17 mouse cellular contexts compared by ENCODE assay signal in the genomic region with DNA sequence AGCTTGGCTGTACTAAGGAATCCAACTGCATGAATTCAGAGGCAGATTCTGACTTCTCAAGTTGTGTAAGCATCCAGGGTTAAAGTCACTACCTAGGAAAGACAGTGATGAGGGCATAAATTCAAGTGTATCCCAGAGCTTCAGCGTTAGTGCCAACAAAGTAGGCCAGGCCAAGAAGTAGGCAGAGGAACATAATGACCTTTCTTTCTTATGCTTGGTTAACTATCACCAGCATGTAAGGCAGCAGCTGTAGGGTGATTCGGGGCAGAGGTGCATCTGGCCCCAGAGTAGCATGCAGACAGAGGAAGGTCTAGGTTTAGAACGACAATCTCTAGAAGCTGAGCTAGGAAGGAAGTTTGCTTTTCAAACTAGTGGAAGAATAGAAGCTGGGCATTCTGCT.
DNase-seq lines count a peak whose midpoint lies in the region; ATAC-seq lines count a peak whose summit lies in the region.
"Had no signal": no experiment of that assay in that cellular context is flagged by ENCODE, and none has a peak within 500 bp of the region (broad histone marks: within the 10 kb centered on the region; RNA-seq: fewer than 3 reads in every experiment).

No protein-coding gene starts in this region.

- H3K4me2 ChIP-seq in hindbrain, embryonic 15.5 days = no peak overlapping the region
- H3K4me2 ChIP-seq in hindbrain, embryonic 13.5 days = no peak overlapping the region
- no peak overlapping the region for H3K4me2 ChIP-seq in neural tube, embryonic 11.5 days (ENCODE audit: low read depth)
- no peak overlapping the region for H3K4me2 ChIP-seq in neural tube, embryonic 15.5 days
- H3K4me2 ChIP-seq: forebrain, embryonic 13.5 days; limb, embryonic 13.5 days; liver, embryonic 15.5 days; midbrain, embryonic 11.5 days had no signal

- H3K36me3 ChIP-seq in hindbrain, embryonic 15.5 days = no peaks in the 10 kb centered on the region
- no peaks in the 10 kb centered on the region for H3K36me3 ChIP-seq in hindbrain, embryonic 13.5 days
- no peaks in the 10 kb centered on the region for H3K36me3 ChIP-seq in neural tube, embryonic 11.5 days (ENCODE audit: control insufficient read depth, insufficient read depth, low read length)
- no peaks in the 10 kb centered on the region for H3K36me3 ChIP-seq in neural tube, embryonic 15.5 days
- H3K36me3 ChIP-seq: limb, embryonic 13.5 days; liver, embryonic 15.5 days had no signal

- H3K4me1 ChIP-seq in hindbrain, embryonic 15.5 days (replicated peaks) = 0 out of 2 replicates have a peak, but pooled peaks cover 19% of the 10 kb centered on the region
- H3K4me1 ChIP-seq in hindbrain, embryonic 13.5 days (replicated peaks) = peaks cover 7% of the 10 kb centered on the region
- no peaks in the 10 kb centered on the region for H3K4me1 ChIP-seq in neural tube, embryonic 11.5 days (ENCODE audit: control insufficient read depth, insufficient read depth, low read length)
- peaks cover 10% of the 10 kb centered on the region; the same call in 1 of the 2 replicates for H3K4me1 ChIP-seq in neural tube, embryonic 15.5 days
- H3K4me1 ChIP-seq: liver, embryonic 15.5 days had no signal

- no peaks in the 10 kb centered on the region for H3K9me3 ChIP-seq in hindbrain, embryonic 15.5 days
- no peaks in the 10 kb centered on the region for H3K9me3 ChIP-seq in hindbrain, embryonic 13.5 days
- no peaks in the 10 kb centered on the region for H3K9me3 ChIP-seq in neural tube, embryonic 11.5 days (ENCODE audit: control insufficient read depth, low read length)
- no peaks in the 10 kb centered on the region for H3K9me3 ChIP-seq in neural tube, embryonic 15.5 days (replicated peaks)
- H3K9me3 ChIP-seq: forebrain, embryonic 13.5 days; limb, embryonic 13.5 days; liver, embryonic 15.5 days had no signal

- no peak for DNase-seq in neural tube, embryonic 11.5 days (ENCODE audit: low spot score)
- DNase-seq in kidney, adult 8-10 months = peak; percentile 73 to 87
- peak; percentile 47 to 83 for DNase-seq in kidney, postnatal 25 days
- DNase-seq in spleen, postnatal 14 days (ENCODE audit: low spot score in 2 of 2) = no peak
- no peak for DNase-seq in left cerebral cortex, postnatal 36 days (ENCODE audit: low spot score in 2 of 2)
- DNase-seq: B cell, adult 2 months; cerebellum, adult 8-10 months; thymus, postnatal 36 days had no signal

- WGBS in hindbrain, embryonic 15.5 days = 48% methylated on average over 3 of the region's 3 CpGs
- 60% methylated on average over 3 of the region's 3 CpGs for WGBS in hindbrain, embryonic 13.5 days
- WGBS in neural tube, embryonic 11.5 days = 69% methylated on average over 3 of the region's 3 CpGs
- WGBS in neural tube, embryonic 15.5 days = 43% methylated on average over 3 of the region's 3 CpGs

- no peak overlapping the region for H3K9ac ChIP-seq in hindbrain, embryonic 15.5 days
- no peak overlapping the region for H3K9ac ChIP-seq in hindbrain, embryonic 13.5 days
- H3K9ac ChIP-seq in neural tube, embryonic 11.5 days (ENCODE audit: low read length) = no peak overlapping the region
- H3K9ac ChIP-seq in neural tube, embryonic 15.5 days (replicated peaks) = no peak overlapping the region
- H3K9ac ChIP-seq: forebrain, embryonic 13.5 days; limb, embryonic 13.5 days; liver, embryonic 15.5 days had no signal

- no peak overlapping the region for H3K4me3 ChIP-seq in hindbrain, embryonic 15.5 days
- no peak overlapping the region for H3K4me3 ChIP-seq in hindbrain, embryonic 13.5 days
- no peak overlapping the region for H3K4me3 ChIP-seq in neural tube, embryonic 11.5 days (ENCODE audit: low read depth, low read length)
- no peak overlapping the region for H3K4me3 ChIP-seq in neural tube, embryonic 15.5 days (replicated peaks)
- H3K4me3 ChIP-seq: forebrain, embryonic 13.5 days; limb, embryonic 13.5 days; liver, embryonic 15.5 days had no signal

- no peak for ATAC-seq in hindbrain, embryonic 15.5 days (ENCODE audit: low FRiP score, low read depth)
- no peak for ATAC-seq in hindbrain, embryonic 13.5 days (ENCODE audit: low FRiP score)
- no peak for ATAC-seq in neural tube, embryonic 11.5 days (ENCODE audit: insufficient read depth, low FRiP score, low TSS enrichment)
- no peak for ATAC-seq in neural tube, embryonic 15.5 days (ENCODE audit: low FRiP score)
- ATAC-seq: forebrain, embryonic 13.5 days; intestine, embryonic 16.5 days had no signal

- H3K27me3 ChIP-seq in hindbrain, embryonic 15.5 days = no peaks in the 10 kb centered on the region
- no peaks in the 10 kb centered on the region for H3K27me3 ChIP-seq in hindbrain, embryonic 13.5 days
- no peaks in the 10 kb centered on the region for H3K27me3 ChIP-seq in neural tube, embryonic 11.5 days (ENCODE audit: control insufficient read depth, insufficient read depth, low read length)
- no peaks in the 10 kb centered on the region for H3K27me3 ChIP-seq in neural tube, embryonic 15.5 days (replicated peaks)
- H3K27me3 ChIP-seq: forebrain, embryonic 13.5 days; limb, embryonic 13.5 days; liver, embryonic 15.5 days had no signal

- intact Hi-C loops in left cerebral cortex, postnatal 36 days (cut with DNase I) = no loop called here

- 0 out of 2 replicates have a peak overlapping the region, but pooled peaks have one; percentile 1 for H3K27ac ChIP-seq in hindbrain, embryonic 15.5 days (replicated peaks)
- H3K27ac ChIP-seq in hindbrain, embryonic 13.5 days = no peak overlapping the region; the same call in 1 of the 2 replicates
- 0 out of 2 replicates have a peak overlapping the region, but pooled peaks have one; percentile 27 for H3K27ac ChIP-seq in neural tube, embryonic 11.5 days (ENCODE audit: low read depth, low read length)
- no peak overlapping the region; the same call in 1 of the 2 replicates for H3K27ac ChIP-seq in neural tube, embryonic 15.5 days (replicated peaks)
- H3K27ac ChIP-seq: forebrain, embryonic 13.5 days; limb, embryonic 13.5 days; liver, embryonic 15.5 days; macrophage had no signal

Comparison
In these comparisons a context has a peak if more than half of its experiments do, and no peak if none do; other contexts are left out.
1. H3K27ac ChIP-seq: peak in hindbrain, embryonic 15.5 days (single experiment) and neural tube, embryonic 11.5 days (single experiment); none in hindbrain, embryonic 13.5 days (single experiment) and neural tube, embryonic 15.5 days (single experiment).
2. DNase-seq: peak in kidney, adult 8-10 months (2 of 2) and kidney, postnatal 25 days (2 of 2); none in neural tube, embryonic 11.5 days (single experiment), spleen, postnatal 14 days (0 of 2) and left cerebral cortex, postnatal 36 days (0 of 2).